Mouse (Mus musculus): ENCODE data around the gene Cfap74. TPM values are rescaled to one million over a fixed set of nuclear protein-coding genes. Genes with fewer than 3 reads are reported as not detected.

Cfap74 gene
- polyA plus RNA-seq, 1 experiment from 2014 or later: 1.8 TPM

DNA sequence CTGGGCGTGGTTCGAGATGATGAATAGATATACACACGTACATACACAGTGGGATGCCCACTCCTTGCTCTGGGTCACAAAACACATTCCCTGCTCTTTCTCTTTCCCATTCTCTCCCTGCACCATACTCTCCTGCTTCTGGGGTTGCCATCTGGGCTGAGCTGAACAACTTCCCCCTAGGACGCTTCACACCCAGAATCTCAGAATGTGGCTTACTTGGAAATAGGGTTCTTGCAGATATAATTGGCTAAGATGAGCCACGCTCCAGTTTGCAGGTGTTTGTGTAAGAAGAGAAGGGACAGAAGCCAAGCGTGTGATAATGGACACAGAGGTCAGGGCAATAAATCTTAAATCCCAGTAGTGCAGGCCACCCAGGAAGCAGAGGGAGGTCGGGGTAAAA is 27.0 kb upstream of the Cfap74 start:
- no peaks in the 10 kb centered on the region for H3K36me3 ChIP-seq
- H3K4me1 ChIP-seq: no peaks in the 10 kb centered on the region
- no peak overlapping the region for H3K4me3 ChIP-seq
- no peak overlapping the region for H3K27ac ChIP-seq
- no peak overlapping the region for H3K9ac ChIP-seq
- 34% methylated on average over 7 of the region's 7 CpGs for WGBS
- no peak overlapping the region for H3K4me2 ChIP-seq
- no peaks in the 10 kb centered on the region for H3K9me3 ChIP-seq
- no peaks in the 10 kb centered on the region for H3K27me3 ChIP-seq
- no peak for ATAC-seq (ENCODE audit: borderline replicate concordance, extremely low read depth, low FRiP score, low TSS enrichment)

DNA sequence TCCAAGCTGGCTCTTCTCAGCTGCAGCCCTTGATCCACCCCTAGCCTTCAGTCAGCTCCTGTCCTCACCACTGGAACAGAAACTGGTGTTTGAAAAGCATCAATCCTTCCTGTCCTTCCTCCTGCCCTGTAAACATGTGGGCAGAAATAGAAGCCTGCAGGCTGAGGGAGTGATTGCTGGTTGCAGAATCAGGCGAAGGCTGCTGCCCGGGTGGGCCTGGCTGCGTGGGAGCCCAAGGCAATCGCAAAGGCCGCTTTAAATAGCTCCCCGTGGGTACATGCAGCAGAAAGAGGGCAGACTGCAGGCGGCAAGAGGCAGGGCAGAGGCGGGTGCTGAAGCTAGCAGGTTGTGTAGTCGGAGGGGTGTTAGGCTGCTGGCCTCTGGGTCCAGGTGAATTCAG is 26.2 kb upstream of the Cfap74 start:
- Histone ChIP-seq H3K4me2 (no peak overlapping the region), H3K27ac (no peak overlapping the region), H3K4me3 (no peak overlapping the region), H3K4me1 (no peaks in the 10 kb centered on the region), H3K27me3 (no peaks in the 10 kb centered on the region), H3K9me3 (no peaks in the 10 kb centered on the region), H3K36me3 (no peaks in the 10 kb centered on the region), H3K9ac (no peak overlapping the region)
- ATAC-seq (ENCODE audit: borderline replicate concordance, extremely low read depth, low FRiP score, low TSS enrichment): no peak
- 17% methylated on average over 9 of the region's 9 CpGs for WGBS

DNA sequence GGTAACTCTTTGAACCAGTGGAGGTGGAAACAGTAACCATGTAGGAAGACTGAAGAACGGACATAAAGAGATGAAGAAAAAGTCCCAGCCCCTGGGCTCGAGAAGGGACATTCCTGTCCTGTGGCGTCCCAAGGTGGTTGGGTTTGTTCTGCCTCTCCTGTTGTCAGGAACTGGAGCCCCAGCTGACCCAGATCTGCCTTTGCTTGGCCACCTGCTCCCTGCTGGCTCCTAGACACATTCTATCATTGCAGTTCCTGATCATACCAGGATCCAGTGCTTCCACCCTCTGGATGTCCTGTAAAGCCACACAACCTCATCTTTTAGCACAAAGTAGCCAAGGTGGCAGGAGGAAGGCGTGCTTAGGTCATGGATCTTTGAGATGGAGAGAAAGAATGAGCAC is 25.7 kb upstream of the Cfap74 start:
- Histone ChIP-seq H3K36me3 (no peaks in the 10 kb centered on the region), H3K9me3 (no peaks in the 10 kb centered on the region), H3K4me2 (no peak overlapping the region), H3K27ac (no peak overlapping the region), H3K4me3 (no peak overlapping the region), H3K9ac (no peak overlapping the region), H3K27me3 (no peaks in the 10 kb centered on the region), H3K4me1 (no peaks in the 10 kb centered on the region)
- WGBS: 58% methylated on average over 4 of the region's 4 CpGs
- ATAC-seq (ENCODE audit: borderline replicate concordance, extremely low read depth, low FRiP score, low TSS enrichment): no peak

DNA sequence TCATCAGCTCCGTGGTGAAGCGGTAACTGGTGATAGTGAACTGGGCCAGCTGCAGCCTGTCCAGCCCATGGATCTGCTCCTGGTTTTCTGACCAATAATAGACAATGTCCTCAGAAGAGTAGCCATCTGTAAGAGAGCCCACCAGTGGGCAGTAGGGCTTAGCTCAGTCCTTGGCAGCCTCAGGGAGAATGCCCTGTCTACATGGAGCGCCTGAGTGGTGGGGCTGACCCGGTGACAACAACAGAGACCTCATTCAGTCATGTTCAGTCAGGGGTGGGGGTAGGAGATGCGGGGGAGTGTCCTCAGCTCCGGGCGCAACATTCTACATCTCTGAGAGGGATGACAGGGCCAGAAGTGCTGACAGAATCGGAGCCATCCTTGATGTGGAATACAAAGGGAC is 21.8 kb upstream of the Cfap74 start:
- Histone ChIP-seq H3K27ac (no peak overlapping the region), H3K4me2 (no peak overlapping the region), H3K9me3 (no peaks in the 10 kb centered on the region), H3K9ac (no peak overlapping the region), H3K27me3 (no peaks in the 10 kb centered on the region), H3K4me1 (no peaks in the 10 kb centered on the region), H3K36me3 (no peaks in the 10 kb centered on the region), H3K4me3 (no peak overlapping the region)
- ATAC-seq (ENCODE audit: borderline replicate concordance, extremely low read depth, low FRiP score, low TSS enrichment): no peak
- 77% methylated on average over 8 of the region's 8 CpGs for WGBS

DNA sequence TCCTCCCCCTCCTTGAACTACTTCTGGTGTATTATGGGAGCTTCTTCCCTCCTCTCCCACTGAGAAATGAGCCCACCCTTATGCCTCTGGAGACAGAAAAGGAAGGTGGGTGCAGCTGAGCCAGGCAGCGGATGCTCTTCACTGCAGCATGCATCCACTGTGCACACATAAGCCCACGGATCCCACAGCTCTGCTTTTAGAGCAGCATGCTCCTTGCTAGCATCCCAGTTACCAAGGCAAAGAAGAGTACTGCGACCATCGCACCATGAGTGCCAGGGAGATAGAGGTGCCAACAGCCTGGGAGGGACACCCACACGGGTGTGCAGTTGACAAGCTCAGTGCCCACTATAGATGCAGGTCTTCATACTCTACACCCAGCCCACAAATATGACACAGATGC is 13.5 kb upstream of the Cfap74 start:
- peaks cover 29% of the 10 kb centered on the region for H3K27me3 ChIP-seq
- 77% methylated on average over 5 of the region's 5 CpGs for WGBS
- H3K9ac ChIP-seq: no peak overlapping the region
- H3K4me2 ChIP-seq: no peak overlapping the region
- H3K4me1 ChIP-seq: peaks cover 7% of the 10 kb centered on the region
- no peak overlapping the region for H3K4me3 ChIP-seq
- H3K9me3 ChIP-seq: no peaks in the 10 kb centered on the region
- no peak overlapping the region for H3K27ac ChIP-seq
- ATAC-seq (ENCODE audit: borderline replicate concordance, extremely low read depth, low FRiP score, low TSS enrichment): no peak
- no peaks in the 10 kb centered on the region for H3K36me3 ChIP-seq

DNA sequence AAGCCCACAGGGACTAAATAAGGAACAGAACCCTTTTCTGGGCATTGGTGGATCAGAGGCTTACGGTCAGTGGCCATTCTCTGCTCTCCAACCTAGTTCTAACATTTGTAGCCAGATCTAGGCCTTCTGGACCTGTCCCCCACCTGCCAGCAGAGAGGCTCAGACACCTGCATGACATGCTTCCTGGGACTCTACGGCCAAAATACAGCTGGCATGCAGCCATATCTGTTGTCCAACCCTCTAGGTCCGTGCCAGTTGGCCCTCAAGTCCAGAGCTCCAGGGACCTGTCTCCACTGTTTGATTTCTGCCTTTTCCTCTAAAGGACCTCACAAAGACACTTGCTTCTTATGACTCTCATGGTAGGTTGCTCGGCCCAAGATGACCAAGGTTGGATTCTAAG is 12.2 kb upstream of the Cfap74 start:
- no peaks in the 10 kb centered on the region for H3K36me3 ChIP-seq
- no peak overlapping the region for H3K27ac ChIP-seq
- H3K4me1 ChIP-seq: peaks cover 7% of the 10 kb centered on the region
- WGBS: 75% methylated on average over 4 of the region's 4 CpGs
- ATAC-seq (ENCODE audit: borderline replicate concordance, extremely low read depth, low FRiP score, low TSS enrichment): no peak
- no peak overlapping the region for H3K4me3 ChIP-seq
- peaks cover 29% of the 10 kb centered on the region for H3K27me3 ChIP-seq
- H3K9ac ChIP-seq: no peak overlapping the region
- no peak overlapping the region for H3K4me2 ChIP-seq
- H3K9me3 ChIP-seq: no peaks in the 10 kb centered on the region

DNA sequence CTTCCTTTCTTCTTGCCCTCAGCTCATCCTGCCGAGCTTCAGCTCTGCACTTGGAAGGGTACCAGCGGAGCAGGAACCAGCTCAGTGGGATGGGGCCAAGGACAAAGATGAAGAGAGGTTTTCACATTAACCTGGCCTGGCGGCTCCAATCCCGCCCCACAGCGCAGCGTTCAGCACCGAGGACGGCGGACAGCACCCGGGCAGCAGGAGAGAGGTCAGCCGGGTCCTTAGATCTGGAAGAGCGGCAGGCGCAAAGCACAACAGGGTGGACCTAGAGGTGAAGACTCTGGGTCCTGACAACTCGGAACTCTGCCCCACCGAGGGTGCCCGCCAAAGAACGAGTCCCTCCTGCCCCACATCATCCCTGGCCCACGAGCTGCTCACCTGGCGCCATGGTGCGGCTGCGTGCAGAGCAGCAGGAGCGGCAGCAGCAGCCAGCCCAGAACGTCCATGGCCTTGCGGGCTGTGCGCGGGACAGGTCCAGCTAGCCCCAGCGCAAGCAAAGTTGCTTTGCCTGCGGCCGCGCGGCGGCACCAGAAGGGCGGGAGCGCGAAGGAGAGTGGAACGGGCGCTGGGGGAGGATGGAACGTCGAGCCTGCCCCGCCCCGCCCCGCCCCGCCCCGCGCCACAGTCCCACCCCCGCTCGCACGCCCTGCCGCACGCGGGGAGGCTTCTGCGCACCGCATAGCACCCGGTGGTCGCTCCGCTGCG is 11.3 kb upstream of the Cfap74 start, which contains the start of gene Gabrd:
Gabrd (minus strand) TSS at position 602 of the 711 bp plus-strand sequence.
- peaks cover 29% of the 10 kb centered on the region for H3K27me3 ChIP-seq
- 1% methylated on average over 38 of the region's 57 CpGs for WGBS
- peak within 1 kb of the TSS; percentile 72 for H3K4me2 ChIP-seq
- peak within 1 kb of the TSS; percentile 33 for H3K4me3 ChIP-seq
- ATAC-seq (ENCODE audit: borderline replicate concordance, extremely low read depth, low FRiP score, low TSS enrichment): peak; percentile 49; the same call in 1 of the 2 replicates
- H3K27ac ChIP-seq: no peak within 1 kb of the TSS
- peaks cover 7% of the 10 kb centered on the region for H3K4me1 ChIP-seq
- no peak within 1 kb of the TSS for H3K9ac ChIP-seq
- no peaks in the 10 kb centered on the region for H3K9me3 ChIP-seq
- no peaks in the 10 kb centered on the region for H3K36me3 ChIP-seq

DNA sequence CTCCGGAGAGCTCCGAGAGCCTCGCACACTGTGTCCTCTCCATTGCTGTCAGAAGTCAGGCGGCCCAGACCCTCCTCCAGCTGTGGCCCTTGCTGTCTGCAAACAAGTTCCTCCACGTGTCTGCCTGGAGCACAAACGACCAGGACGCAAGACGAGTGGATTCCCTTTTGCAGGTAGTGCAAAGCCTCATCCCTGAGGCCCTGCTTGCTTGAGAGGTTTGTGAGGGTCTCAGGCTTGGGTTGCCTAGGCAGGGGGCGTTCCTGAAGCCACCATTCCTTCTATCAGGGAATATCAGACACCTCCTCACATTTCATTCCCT is 10.8 kb upstream of the Cfap74 start:
- ATAC-seq (ENCODE audit: borderline replicate concordance, extremely low read depth, low FRiP score, low TSS enrichment): no peak
- 3% methylated on average over 9 of the region's 9 CpGs for WGBS
- H3K27me3 ChIP-seq: peaks cover 29% of the 10 kb centered on the region

DNA sequence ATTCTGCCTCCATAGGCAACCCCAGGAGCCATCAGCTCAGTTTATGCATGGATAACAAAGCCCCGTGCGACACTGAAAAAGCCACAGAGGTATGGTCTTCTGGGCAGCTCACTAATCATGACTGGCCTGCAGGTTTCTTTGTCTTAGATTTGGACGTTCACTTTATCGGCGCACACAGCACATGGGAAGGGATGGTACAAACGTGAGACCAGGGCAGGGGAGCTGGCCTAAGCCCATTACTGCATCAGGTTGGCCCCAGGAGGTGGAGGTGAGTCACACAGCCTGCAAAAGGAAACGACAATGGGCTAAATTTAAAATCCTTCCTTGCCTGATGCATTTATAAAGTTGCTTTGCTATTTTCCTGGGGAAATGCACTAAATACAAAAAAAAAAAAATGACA is 7.9 kb upstream of the Cfap74 start:
- Histone ChIP-seq H3K9ac (no peak overlapping the region), H3K9me3 (no peaks in the 10 kb centered on the region), H3K4me1 (peaks cover 7% of the 10 kb centered on the region), H3K27me3 (peaks cover 29% of the 10 kb centered on the region), H3K4me3 (no peak overlapping the region), H3K4me2 (no peak overlapping the region), H3K36me3 (no peaks in the 10 kb centered on the region), H3K27ac (no peak overlapping the region)
- ATAC-seq (ENCODE audit: borderline replicate concordance, extremely low read depth, low FRiP score, low TSS enrichment): no peak
- 67% methylated on average over 7 of the region's 7 CpGs for WGBS

More for the DNA sequence above, 10.8 kb upstream of the Cfap74 start:
- H3K36me3 ChIP-seq: no peaks in the 10 kb centered on the region
- H3K4me3 ChIP-seq: peak overlapping the region; percentile 33
- no peak overlapping the region for H3K27ac ChIP-seq
- peak overlapping the region; percentile 72 for H3K4me2 ChIP-seq
- H3K9me3 ChIP-seq: no peaks in the 10 kb centered on the region
- no peak overlapping the region for H3K9ac ChIP-seq
- H3K4me1 ChIP-seq: peaks cover 7% of the 10 kb centered on the region

DNA sequence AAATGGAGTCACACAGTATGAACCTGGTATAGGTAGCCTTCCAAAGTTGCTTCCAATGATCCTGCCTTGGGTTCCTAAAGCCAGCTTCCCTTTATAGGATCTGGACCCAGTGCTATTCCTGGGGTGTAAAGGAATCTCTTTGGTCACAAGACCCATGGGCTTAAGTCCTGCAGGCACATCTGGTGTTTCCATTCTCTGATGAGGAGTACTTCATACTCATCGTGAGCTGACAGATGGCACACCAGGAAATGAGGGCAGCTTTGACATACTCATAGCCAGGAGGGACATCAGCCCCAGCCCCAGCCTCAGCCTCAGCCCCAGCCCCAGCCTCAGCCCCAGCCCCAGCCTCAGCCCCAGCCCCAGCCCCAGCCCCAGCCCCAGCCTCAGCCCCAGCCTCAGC is 6.5 kb upstream of the Cfap74 start:
- Histone ChIP-seq H3K4me2 (no peak overlapping the region), H3K4me1 (peaks cover 7% of the 10 kb centered on the region), H3K9me3 (no peaks in the 10 kb centered on the region), H3K36me3 (no peaks in the 10 kb centered on the region), H3K4me3 (no peak overlapping the region), H3K9ac (no peak overlapping the region), H3K27ac (no peak overlapping the region), H3K27me3 (peaks cover 17% of the 10 kb centered on the region)
- WGBS: 64% methylated on average over 1 of the region's 1 CpGs
- no peak for ATAC-seq (ENCODE audit: borderline replicate concordance, extremely low read depth, low FRiP score, low TSS enrichment)

DNA sequence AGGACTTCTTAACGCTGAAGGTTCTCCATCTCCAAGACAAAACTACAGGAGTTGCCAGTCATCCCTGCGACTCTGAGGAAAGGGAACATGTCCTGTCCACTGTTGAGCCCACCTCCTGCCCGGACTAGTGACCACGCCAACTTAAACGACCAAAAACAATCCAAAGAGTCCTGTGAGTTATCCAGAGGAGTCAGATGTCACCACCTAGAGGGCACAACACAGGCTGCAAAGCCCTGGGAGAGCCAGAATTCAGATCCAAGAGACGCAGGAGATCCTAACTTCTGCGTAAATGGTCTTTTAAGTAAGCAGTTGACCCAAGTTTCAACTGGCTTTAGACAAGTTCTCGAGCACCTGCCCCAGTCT is 314 bp upstream of the Cfap74 start:
- Histone ChIP-seq H3K36me3 (no peaks in the 10 kb centered on the region), H3K27me3 (0 out of 2 replicates have a peak, but pooled peaks cover 7% of the 10 kb centered on the region), H3K4me2 (peak overlapping the region; percentile 90), H3K4me1 (peaks cover 13% of the 10 kb centered on the region), H3K9ac (no peak overlapping the region), H3K4me3 (peak overlapping the region; percentile 45), H3K27ac (no peak overlapping the region), H3K9me3 (no peaks in the 10 kb centered on the region)
- 3% methylated on average over 8 of the region's 8 CpGs for WGBS
- ATAC-seq (ENCODE audit: borderline replicate concordance, extremely low read depth, low FRiP score, low TSS enrichment): peak; percentile 35; the same call in 1 of the 2 replicates

DNA sequence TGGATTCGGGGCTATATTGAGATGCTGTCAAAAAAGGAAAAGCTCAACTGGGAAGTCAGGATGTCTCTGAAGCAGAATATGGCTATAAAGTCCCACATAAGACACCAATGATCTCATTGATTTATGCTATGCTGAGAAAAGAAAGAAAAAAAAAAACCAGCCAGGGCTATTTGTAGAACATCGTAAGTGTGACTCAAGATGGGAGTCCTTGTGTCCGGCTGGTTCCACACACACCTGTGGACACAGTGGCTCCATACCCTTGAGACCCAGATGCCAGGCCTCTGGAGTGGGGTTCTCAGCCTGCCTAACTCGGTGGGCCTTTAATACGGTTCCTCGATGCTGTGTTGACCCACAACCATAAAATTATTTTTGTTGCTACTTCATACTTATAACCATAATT is 3.1 kb downstream of the Cfap74 start:
- 87% methylated on average over 6 of the region's 6 CpGs for WGBS
- no peaks in the 10 kb centered on the region for H3K36me3 ChIP-seq
- peaks cover 13% of the 10 kb centered on the region for H3K4me1 ChIP-seq
- H3K27me3 ChIP-seq: 0 out of 2 replicates have a peak, but pooled peaks cover 7% of the 10 kb centered on the region
- ATAC-seq (ENCODE audit: borderline replicate concordance, extremely low read depth, low FRiP score, low TSS enrichment): no peak
- H3K4me2 ChIP-seq: no peak overlapping the region
- no peak overlapping the region for H3K9ac ChIP-seq
- no peaks in the 10 kb centered on the region for H3K9me3 ChIP-seq
- H3K4me3 ChIP-seq: no peak overlapping the region
- no peak overlapping the region for H3K27ac ChIP-seq

Data from lung, embryonic 15.5 days (tissue).